Mouse (Mus musculus) G1E (cell line): ENCODE measurements at regions not wholly inside any gene's neighbourhood (a gene's known extent, or its start where the extent isn't known, plus 50 kb on each side); places are given as distances from the start of the nearest gene placed in this dataset.

Experiments used
- CTCF ChIP-seq: IDR thresholded peaks from 2 replicates; pipeline ENCODE4 v1.5.1; 2012; ENCODE audit warnings: low read depth, low read length, inconsistent platforms, mixed read lengths
- GATA1 ChIP-seq: IDR thresholded peaks from 2 replicates; pipeline ENCODE4 v1.6.1; 2012; ENCODE audit warnings: borderline replicate concordance, low read length, inconsistent platforms, mixed read lengths
- GATA2 ChIP-seq: IDR thresholded peaks from 2 replicates; pipeline ENCODE4 v1.6.1; 2012; ENCODE audit warnings: low read depth, low read length, inconsistent platforms, borderline replicate concordance
- POLR2AphosphoS5 ChIP-seq: IDR thresholded peaks from 2 replicates; pipeline ENCODE4 v1.6.1; 2012; ENCODE audit warnings: low read depth, low read length, inconsistent platforms; ENCODE audit not compliant: insufficient replicate concordance

GRCm38 (mm10) chr6:70111892-70112291 lies 680.1 kb downstream of the Rpia start:
- TF ChIP-seq CTCF (no peak), POLR2AphosphoS5 (no peak), GATA2 (no peak), GATA1 (no peak)
